Mouse (Mus musculus): Measurements from ENCODE around the gene Sirt3. TPM values are rescaled to one million over a fixed set of nuclear protein-coding genes. Genes with fewer than 3 reads are reported as not detected.

Sirt3 gene
- 27.3 and 28.3 TPM in 2 replicates for polyA plus RNA-seq (2016; fragmentation: Nextera tagmentation; extraction: Ambion mirVana)

DNA sequence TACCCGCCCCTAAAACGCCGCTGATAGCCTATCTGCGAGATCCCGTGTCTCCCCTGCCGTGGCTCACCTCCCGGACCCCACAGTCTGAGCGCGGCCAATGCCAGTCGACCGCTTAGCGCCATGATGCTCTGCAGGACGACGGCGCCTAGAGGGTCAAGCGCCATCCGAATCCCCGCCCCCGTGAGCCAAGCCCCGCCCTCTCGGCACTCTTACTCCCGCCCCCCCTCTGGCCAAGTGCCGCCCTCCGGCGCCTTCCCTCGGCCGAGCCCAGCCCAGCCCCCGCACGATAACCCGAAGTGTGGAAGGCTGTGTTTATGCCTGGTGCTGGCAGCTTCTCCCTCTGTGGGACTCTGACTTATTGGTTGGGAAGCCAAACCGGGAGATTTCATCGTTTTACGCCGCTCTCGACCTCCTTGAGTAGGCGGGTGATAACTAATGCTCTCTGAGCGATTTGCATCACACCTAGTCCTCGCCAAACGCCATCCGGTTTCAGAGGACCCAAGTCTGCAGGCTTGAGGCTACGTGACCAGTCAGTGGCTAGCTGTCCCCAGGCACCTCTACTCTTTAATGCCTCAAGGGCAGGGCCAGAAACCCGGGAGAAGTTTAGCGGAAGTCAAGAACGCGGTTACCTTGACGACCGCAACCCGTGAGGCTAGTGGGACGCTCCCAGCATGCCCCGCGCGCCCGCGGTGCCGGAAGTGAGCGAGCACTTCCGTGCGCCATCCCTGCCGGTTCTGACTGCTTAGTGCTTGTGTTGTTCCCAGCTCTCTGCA lies at the start of gene Sirt3, which contains the start of gene Psmd13:
Sirt3 (minus strand) TSS at position 614 of the 773 bp plus-strand sequence.
Psmd13 (plus strand) TSS at position 273 of the 773 bp plus-strand sequence.
- under 1% methylated on average over 59 of the region's 59 CpGs for WGBS
- peak; percentile 93 for DNase-seq (ENCODE audit: low spot score)
- H3K27me3 ChIP-seq (ENCODE audit: insufficient read depth, poor library complexity, severe bottlenecking): no peaks in the 10 kb centered on the region

DNA sequence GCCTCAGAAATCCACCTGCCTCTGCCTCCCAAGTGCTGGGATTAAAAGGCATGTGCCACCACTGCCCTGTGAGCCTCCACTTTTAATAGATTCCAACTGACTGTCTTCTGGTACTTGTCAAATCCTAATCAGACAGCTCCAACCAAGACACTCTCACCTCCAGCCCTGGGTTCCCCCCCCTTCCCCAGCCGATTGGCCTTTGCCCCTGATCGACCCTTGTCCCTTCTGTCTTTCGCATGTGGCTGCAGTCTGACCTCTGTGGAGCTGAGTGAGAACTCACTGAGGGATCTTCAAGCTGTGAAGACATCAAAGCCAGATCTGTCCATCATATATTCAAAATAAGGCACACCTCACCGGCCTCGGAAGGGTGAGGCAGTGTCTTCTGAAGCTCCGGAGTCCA lies 45.1 kb upstream of the Sirt3 start:
- WGBS: 80% methylated on average over 6 of the region's 6 CpGs
- Histone ChIP-seq H3K9me3 (no peaks in the 10 kb centered on the region), H3K4me1 (replicated peaks) (peaks cover 15% of the 10 kb centered on the region), H3K4me3 (no peak overlapping the region), H3K27me3 (ENCODE audit: insufficient read depth, poor library complexity, severe bottlenecking) (peaks cover 45% of the 10 kb centered on the region), H3K27ac (no peak overlapping the region), H3K36me3 (no peaks in the 10 kb centered on the region)
- DNase-seq (ENCODE audit: low spot score): no peak

More for the DNA sequence above, at the start of gene Sirt3, which contains the start of gene Psmd13:
- Histone ChIP-seq H3K4me1 (replicated peaks) (peaks cover 20% of the 10 kb centered on the region), H3K4me3 (peak within 1 kb of the TSS; percentile 90), H3K36me3 (peaks cover 42% of the 10 kb centered on the region), H3K27ac (peak within 1 kb of the TSS; percentile 91), H3K9me3 (no peaks in the 10 kb centered on the region)

DNA sequence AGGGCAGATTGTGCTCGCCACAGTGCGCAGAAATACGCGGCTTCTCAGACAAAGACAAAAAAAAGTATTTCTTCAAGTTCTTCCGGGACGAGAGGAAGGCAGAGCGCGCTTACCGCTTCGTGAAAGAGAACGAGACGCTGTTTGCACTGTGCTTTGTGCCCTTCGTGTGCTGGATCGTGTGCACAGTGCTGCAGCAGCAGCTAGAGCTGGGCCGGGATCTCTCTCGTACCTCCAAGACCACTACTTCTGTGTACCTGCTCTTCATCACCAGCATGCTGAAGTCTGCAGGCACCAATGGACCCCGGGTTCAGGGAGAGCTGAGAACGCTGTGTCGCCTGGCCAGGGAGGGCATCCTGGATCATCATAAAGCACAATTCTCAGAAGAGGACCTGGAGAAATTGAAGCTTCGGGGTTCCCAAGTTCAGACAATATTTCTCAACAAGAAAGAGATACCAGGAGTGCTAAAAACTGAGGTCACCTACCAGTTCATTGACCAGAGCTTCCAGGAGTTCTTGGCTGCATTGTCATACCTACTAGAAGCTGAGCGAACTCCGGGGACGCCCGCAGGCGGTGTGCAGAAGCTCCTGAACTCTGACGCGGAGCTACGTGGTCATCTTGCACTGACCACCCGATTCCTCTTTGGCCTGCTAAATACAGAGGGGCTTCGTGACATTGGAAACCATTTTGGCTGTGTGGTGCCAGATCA lies 41.1 kb upstream of the Sirt3 start:
- Histone ChIP-seq H3K4me3 (peak overlapping the region; percentile 56), H3K4me1 (replicated peaks) (peaks cover 23% of the 10 kb centered on the region), H3K27me3 (ENCODE audit: insufficient read depth, poor library complexity, severe bottlenecking) (peaks cover 81% of the 10 kb centered on the region), H3K9me3 (no peaks in the 10 kb centered on the region), H3K36me3 (no peaks in the 10 kb centered on the region), H3K27ac (peak overlapping the region; percentile 59)
- 21% methylated on average over 30 of the region's 30 CpGs for WGBS
- no peak for DNase-seq (ENCODE audit: low spot score)

DNA sequence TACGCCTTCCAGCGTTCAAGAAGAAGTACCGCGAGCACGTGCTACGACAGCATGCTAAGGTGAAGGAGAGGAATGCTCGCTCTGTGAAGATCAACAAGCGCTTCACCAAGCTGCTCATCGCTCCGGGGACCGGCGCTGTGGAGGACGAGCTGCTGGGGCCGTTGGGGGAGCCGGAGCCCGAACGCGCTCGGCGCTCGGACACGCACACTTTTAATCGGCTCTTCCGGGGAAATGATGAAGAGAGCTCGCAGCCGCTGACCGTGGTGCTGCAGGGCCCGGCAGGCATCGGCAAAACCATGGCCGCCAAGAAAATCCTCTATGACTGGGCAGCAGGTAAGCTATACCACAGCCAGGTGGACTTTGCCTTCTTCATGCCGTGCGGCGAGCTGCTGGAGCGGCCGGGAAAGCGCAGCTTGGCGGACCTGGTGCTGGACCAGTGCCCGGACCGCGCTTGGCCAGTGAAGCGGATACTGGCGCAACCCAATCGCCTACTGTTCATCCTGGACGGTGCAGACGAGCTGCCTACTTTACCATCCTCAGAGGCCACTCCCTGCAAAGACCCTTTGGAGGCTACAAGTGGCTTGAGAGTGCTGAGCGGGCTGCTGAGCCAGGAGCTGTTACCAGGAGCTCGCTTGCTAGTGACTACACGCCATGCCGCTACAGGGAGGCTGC lies 40.4 kb upstream of the Sirt3 start:
- H3K27me3 ChIP-seq (ENCODE audit: insufficient read depth, poor library complexity, severe bottlenecking): peaks cover 88% of the 10 kb centered on the region
- under 1% methylated on average over 49 of the region's 49 CpGs for WGBS

DNA sequence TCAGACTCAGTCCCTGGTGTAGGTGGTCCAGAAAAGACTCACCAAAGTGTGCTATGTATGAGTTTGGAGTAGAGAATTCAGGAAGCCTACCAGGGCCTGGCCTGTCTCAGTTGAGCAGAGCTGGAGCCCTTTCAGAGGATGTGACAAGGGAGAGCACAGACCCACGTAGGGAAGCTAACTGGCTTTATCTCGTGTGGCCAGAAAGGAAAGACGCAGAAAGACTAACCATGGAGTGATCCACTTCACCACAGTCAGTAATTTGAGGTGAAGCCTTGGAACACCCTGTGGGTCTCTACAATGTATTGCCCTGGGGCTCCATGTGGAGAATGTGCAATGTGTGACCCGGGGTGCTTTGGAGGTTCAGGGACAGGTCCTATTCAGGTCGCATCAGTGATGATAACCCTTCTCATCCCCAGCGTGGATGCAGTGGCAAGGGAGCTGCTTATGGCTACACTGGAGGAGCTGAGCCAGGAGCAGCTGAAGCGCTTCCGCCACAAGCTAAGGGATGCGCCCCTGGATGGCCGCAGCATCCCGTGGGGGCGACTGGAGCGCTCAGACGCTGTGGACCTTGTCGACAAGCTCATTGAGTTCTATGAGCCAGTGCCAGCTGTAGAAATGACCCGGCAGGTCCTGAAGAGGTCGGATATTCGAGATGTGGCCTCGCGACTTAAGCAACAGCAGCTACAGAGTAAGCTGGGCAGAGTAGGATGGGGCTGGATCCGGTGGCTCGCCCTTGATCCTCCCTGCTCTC lies 39.3 kb upstream of the Sirt3 start:
- Histone ChIP-seq H3K27me3 (ENCODE audit: insufficient read depth, poor library complexity, severe bottlenecking) (peaks cover 85% of the 10 kb centered on the region), H3K36me3 (no peaks in the 10 kb centered on the region), H3K4me3 (peak overlapping the region; percentile 56; the same call in 1 of the 2 replicates), H3K4me1 (replicated peaks) (peaks cover 23% of the 10 kb centered on the region), H3K27ac (no peak overlapping the region), H3K9me3 (no peaks in the 10 kb centered on the region)
- WGBS: 27% methylated on average over 22 of the region's 22 CpGs
- DNase-seq (ENCODE audit: low spot score): no peak

More for the DNA sequence above, 40.4 kb upstream of the Sirt3 start:
- peak overlapping the region; percentile 56 for H3K4me3 ChIP-seq
- no peaks in the 10 kb centered on the region for H3K9me3 ChIP-seq
- H3K4me1 ChIP-seq (replicated peaks): peaks cover 23% of the 10 kb centered on the region
- peak overlapping the region; percentile 59 for H3K27ac ChIP-seq
- peak; percentile 51 for DNase-seq (ENCODE audit: low spot score)
- no peaks in the 10 kb centered on the region for H3K36me3 ChIP-seq

DNA sequence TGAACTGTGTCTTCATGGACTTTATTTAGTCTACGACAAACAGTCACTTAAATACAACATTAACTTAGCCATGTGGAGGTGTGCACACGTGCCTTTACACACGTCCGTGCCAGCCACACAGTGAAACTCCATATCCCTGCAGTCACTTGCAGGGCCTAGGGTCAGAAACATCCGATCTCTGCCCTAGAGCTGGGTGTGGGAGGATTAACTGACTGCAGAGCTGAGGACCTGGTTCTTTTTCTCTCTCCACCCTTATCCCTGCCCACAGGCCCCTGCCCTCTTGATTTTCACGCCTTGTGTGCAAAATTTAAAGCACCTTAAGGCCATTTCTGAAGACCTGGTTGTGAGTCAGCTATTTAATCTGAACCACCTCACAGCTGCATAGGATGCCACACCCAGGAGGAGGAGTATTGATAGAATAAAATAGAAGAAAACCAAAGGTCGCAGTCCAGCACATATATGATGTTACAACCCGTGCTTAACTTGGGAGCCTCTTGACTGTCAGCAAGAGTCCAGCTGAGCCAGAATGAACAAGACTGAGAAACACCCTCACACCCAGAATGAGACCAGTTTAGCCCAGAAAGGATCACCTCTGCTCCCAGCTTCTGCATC lies 38.4 kb upstream of the Sirt3 start, which contains the start of gene Nlrp6:
Nlrp6 (plus strand) TSS at position 485 of the 612 bp plus-strand sequence.
- Histone ChIP-seq H3K9me3 (no peaks in the 10 kb centered on the region), H3K4me3 (peak within 1 kb of the TSS; percentile 56; the same call in 1 of the 2 replicates), H3K36me3 (no peaks in the 10 kb centered on the region), H3K27me3 (ENCODE audit: insufficient read depth, poor library complexity, severe bottlenecking) (peaks cover 78% of the 10 kb centered on the region), H3K27ac (no peak within 1 kb of the TSS), H3K4me1 (replicated peaks) (peaks cover 23% of the 10 kb centered on the region)
- 76% methylated on average over 8 of the region's 8 CpGs for WGBS
- DNase-seq (ENCODE audit: low spot score): no peak

DNA sequence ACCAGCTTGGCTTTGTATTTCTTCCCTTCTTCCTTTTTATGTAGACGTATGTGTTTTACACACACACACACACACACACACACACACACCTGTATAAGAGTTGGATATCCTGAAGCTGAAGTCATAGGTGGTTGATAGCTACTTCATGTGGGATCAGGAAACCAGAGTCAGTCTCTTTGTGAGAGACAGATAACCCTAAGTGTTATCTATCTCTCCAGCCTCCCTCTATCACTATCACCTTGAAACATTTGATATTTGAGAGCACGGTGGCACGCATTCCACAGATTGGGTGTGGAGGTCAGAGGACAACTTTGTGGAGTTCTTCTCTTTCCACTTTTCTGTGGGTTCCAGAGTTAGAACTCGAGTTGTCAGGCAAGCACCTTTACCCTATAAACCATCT lies 37.8 kb upstream of the Sirt3 start:
- H3K27me3 ChIP-seq (ENCODE audit: insufficient read depth, poor library complexity, severe bottlenecking): peaks cover 71% of the 10 kb centered on the region
- no peaks in the 10 kb centered on the region for H3K36me3 ChIP-seq
- WGBS: 76% methylated on average over 4 of the region's 4 CpGs
- no peak for DNase-seq (ENCODE audit: low spot score)
- H3K9me3 ChIP-seq: no peaks in the 10 kb centered on the region
- no peak overlapping the region for H3K4me3 ChIP-seq
- peaks cover 23% of the 10 kb centered on the region for H3K4me1 ChIP-seq (replicated peaks)
- no peak overlapping the region for H3K27ac ChIP-seq

DNA sequence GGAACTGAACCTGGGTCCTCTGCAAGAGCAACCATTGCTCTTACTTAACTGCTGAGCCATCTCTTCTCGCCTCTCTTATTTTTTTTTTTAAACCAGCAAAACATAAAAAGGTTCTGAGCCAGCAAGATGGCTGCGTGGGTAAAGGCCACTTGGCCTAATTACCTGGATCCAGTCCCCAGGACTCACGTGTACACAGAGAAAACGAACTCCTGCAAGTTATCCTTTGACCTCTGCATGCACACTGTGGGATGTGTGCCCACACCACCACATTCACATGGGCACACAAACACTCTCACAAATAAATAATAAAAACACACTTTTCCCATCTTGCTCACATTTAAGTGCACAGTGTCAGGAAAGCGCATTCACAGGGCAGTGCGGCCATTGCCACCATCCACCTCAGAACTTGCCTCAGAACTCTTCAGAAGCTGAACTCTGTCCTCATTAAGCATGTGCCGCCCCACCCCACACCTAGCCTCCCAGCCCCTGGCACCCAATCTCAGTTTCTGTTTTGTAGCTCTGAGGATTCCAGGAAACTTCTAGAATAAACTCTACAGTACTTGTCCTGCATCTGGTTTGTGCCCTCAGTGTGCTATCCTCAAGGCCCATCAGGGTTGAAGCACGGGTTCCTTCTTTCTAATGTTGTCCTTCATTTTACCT lies 32.1 kb upstream of the Sirt3 start:
- 87% methylated on average over 8 of the region's 8 CpGs for WGBS
- H3K27ac ChIP-seq: no peak overlapping the region
- H3K4me3 ChIP-seq: no peak overlapping the region
- no peaks in the 10 kb centered on the region for H3K9me3 ChIP-seq
- H3K4me1 ChIP-seq (replicated peaks): peaks cover 1% of the 10 kb centered on the region; the same call in 1 of the 2 replicates
- DNase-seq (ENCODE audit: low spot score): no peak
- H3K27me3 ChIP-seq (ENCODE audit: insufficient read depth, poor library complexity, severe bottlenecking): peaks cover 14% of the 10 kb centered on the region
- H3K36me3 ChIP-seq: no peaks in the 10 kb centered on the region

DNA sequence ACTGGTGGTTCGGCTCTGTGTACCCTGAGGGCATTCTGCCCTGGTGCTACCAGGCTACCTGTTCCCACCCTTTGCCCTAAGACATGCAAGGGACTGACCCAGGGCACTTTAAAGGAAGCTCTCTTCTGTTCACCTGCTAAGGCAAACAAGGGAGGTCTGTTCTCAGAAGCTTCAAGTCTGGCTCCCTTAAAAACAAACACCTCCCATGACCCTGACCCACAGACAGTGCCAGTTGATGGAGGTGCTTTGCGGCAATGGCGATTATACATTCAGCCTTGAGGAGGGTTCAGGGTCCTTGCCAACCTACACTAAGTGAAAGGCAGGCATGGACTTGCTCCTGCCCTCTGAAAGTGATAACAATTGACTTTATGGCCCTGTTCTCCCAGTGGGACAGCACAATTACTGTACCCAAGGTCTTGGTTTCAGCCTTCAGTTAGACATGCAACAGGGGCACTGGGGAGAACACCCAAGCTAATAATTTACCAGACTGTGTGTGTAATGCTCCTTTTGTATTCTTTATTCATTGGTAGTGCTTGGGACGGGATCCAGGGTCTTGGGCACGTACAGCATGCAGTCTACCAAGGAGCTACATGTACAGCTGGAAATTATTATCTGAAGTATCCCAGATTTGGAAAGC lies 30.9 kb upstream of the Sirt3 start:
- Histone ChIP-seq H3K27me3 (ENCODE audit: insufficient read depth, poor library complexity, severe bottlenecking) (peaks cover 5% of the 10 kb centered on the region; the same call in 1 of the 2 replicates), H3K4me1 (replicated peaks) (peaks cover 8% of the 10 kb centered on the region), H3K27ac (no peak overlapping the region), H3K4me3 (no peak overlapping the region), H3K9me3 (no peaks in the 10 kb centered on the region), H3K36me3 (no peaks in the 10 kb centered on the region)
- DNase-seq (ENCODE audit: low spot score): no peak
- WGBS: 82% methylated on average over 5 of the region's 5 CpGs

DNA sequence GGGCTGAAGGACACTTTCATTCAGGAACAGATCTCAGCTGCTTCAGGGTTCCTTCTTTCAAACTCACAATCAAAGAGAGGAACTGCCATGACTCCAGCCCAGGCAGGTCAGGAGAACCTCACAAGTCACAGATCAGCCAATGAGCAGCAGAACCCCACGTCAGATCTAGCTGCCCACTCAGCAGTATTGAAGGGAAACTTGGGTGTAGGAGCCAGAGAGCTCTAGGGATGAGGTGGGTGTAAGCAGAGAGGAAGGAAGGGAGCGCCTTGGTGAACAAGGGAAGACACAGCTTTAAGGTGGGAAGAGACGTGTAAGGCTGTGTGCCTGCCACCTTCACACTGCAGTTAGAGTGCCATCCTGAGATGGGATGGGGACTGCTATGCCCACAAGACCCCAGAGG lies 30.2 kb upstream of the Sirt3 start:
- 73% methylated on average over 3 of the region's 3 CpGs for WGBS
- Histone ChIP-seq H3K36me3 (no peaks in the 10 kb centered on the region), H3K27ac (no peak overlapping the region), H3K9me3 (no peaks in the 10 kb centered on the region), H3K4me3 (no peak overlapping the region), H3K4me1 (replicated peaks) (peaks cover 8% of the 10 kb centered on the region), H3K27me3 (ENCODE audit: insufficient read depth, poor library complexity, severe bottlenecking) (no peaks in the 10 kb centered on the region)
- no peak for DNase-seq (ENCODE audit: low spot score)

DNA sequence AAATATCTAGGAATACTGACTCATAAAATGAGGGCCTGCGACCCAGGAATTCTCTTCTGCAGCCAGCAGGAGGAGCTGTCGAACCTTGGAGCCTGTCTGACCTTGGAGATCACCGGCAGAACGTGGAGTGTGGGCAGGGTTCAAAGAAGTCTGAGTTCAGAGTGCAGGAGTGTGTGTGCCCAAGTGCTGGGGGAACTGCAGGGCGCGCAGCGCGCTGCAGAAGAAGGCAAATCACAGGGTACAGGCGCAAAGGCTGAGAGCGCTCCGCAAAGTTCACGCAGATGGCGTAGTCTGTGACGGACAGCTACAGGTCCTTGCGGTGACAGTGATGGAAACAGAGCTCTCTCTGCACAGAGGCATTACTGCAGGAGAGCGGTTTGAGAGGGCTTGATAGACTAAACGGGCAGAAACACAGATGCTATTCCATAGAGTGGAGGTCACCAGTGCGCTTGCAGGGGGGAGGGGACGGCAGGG lies 26.6 kb upstream of the Sirt3 start:
- Histone ChIP-seq H3K27ac (no peak overlapping the region), H3K4me1 (replicated peaks) (peaks cover 8% of the 10 kb centered on the region), H3K9me3 (no peaks in the 10 kb centered on the region), H3K27me3 (ENCODE audit: insufficient read depth, poor library complexity, severe bottlenecking) (0 out of 2 replicates have a peak, but pooled peaks cover 3% of the 10 kb centered on the region), H3K36me3 (no peaks in the 10 kb centered on the region), H3K4me3 (peak overlapping the region; percentile 56)
- whole genome bisulfite sequencing: 1% methylated on average over 19 of the region's 19 CpGs
- peak; percentile 85 for DNase-seq (ENCODE audit: low spot score)

All from hindbrain, embryonic 10.5 days (tissue).